Mouse (Mus musculus) heart, embryonic 12.5 days (tissue): Measurements from ENCODE around the gene 2610001J05Rik. TPM values are rescaled to one million over a fixed set of nuclear protein-coding genes. Genes with fewer than 3 reads are reported as not detected.
A peak's percentile ranks its signal among the peaks of the same experiment; 100 is the strongest.

Source experiments
- ATAC-seq: fragments of 200-750 bp; cut with Nextera tagmentation; 2 replicates; pipeline ENCODE4 v1.8.0; 2017; ENCODE audit warnings: moderate TSS enrichment, moderate library complexity; ENCODE audit not compliant: insufficient number of reproducible peaks, low FRiP score
- H3K27ac ChIP-seq: fragments of 300-500 bp; sonication (generic); 2 replicates; pipeline ENCODE4 v1.5.1; 2016; ENCODE audit warnings: mild to moderate bottlenecking, moderate library complexity; ENCODE audit not compliant: poor library complexity, severe bottlenecking
- H3K27me3 ChIP-seq: fragments of 300-500 bp; sonication (generic); replicated peaks from 2 replicates; pipeline ENCODE4 v1.6.1; 2016; ENCODE audit warnings: mild to moderate bottlenecking, moderate library complexity
- H3K36me3 ChIP-seq: fragments of 300-500 bp; sonication (generic); 2 replicates; pipeline ENCODE4 v1.6.1; 2016; ENCODE audit warnings: mild to moderate bottlenecking, moderate library complexity
- H3K4me1 ChIP-seq: fragments of 300-500 bp; sonication (generic); replicated peaks from 2 replicates; pipeline ENCODE4 v1.6.1; 2016; ENCODE audit warnings: mild to moderate bottlenecking
- H3K4me2 ChIP-seq: fragments of 300-500 bp; sonication (generic); 2 replicates; pipeline ENCODE4 v1.6.1; 2016; ENCODE audit warnings: mild to moderate bottlenecking, moderate library complexity
- H3K4me3 ChIP-seq: fragments of 300-500 bp; sonication (generic); 2 replicates; pipeline ENCODE4 v1.5.1; 2016; ENCODE audit warnings: mild to moderate bottlenecking
- H3K9ac ChIP-seq: fragments of 300-500 bp; sonication (generic); 2 replicates; pipeline ENCODE4 v1.6.1; 2016; ENCODE audit warnings: mild to moderate bottlenecking, moderate library complexity
- H3K9me3 ChIP-seq: fragments of 300-500 bp; sonication (generic); replicated peaks from 2 replicates; pipeline ENCODE4 v1.6.1; 2016; ENCODE audit warnings: mild to moderate bottlenecking, moderate library complexity
- WGBS: fragments of 180-500 bp; shearing (Covaris S2); methylation state at CpG from one replicate; pipeline ENCODE4 v1.1.7; 2016; 5-methylcytosine and 5-hydroxymethylcytosine counted together
- polyA plus RNA-seq: library from polyadenylated mRNA; unstranded; fragments of >200 nt; fragmentation: Nextera tagmentation; extraction: Ambion mirVana; gene quantifications from 2 replicates; pipeline ENCODE4 v1.2.1, GENCODE M21; 2016

2610001J05Rik gene
- 117 and 121 TPM in 2 replicates for polyA plus RNA-seq

DNA sequence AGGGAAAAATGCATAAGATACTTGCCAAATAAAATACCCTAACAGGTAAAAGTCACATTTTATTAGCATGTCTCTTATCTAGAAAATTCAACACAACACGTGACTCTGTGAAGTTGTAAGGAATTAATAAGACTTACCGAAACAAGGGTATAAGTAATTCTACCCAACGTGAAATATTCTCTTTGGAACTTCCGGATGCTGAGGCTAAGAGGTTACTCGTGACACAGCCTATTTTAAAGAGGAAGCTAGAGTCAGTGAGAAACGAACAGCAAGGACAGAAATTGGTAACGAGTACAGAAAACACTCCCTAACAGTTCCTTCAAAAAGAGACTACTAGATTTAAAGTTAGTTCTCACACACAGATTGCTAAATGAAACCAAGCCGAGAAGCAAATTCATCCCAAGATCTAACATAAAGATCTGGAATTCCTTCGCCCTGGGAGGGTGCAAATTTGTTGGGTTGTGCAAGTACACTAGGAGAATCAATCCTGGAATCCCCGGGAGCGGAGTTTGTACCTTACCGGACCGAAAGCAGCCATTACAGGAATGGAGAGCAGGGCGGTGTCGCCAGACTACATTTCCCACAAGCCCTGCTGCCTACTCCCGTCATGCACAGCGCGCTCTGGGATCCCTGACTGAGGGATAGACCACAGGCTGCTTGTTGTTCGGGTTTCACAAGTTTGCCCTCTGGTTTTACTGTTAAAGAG lies at the start of gene 2610001J05Rik:
Gene 2610001J05Rik, minus strand, starts transcription at position 600 of the 706 bp plus-strand sequence.
- Histone ChIP-seq H3K4me3 (peak within 1 kb of the TSS; percentile 63), H3K4me1 (peaks cover 7% of the 10 kb centered on the region), H3K9me3 (no peaks in the 10 kb centered on the region), H3K9ac (peak within 1 kb of the TSS; percentile 80), H3K27me3 (no peaks in the 10 kb centered on the region), H3K36me3 (peaks cover 13% of the 10 kb centered on the region), H3K27ac (peak within 1 kb of the TSS; percentile 90), H3K4me2 (peak within 1 kb of the TSS; percentile 70)
- WGBS, result 2% methylated on average over 19 of the region's 19 CpGs
- ATAC-seq, result peak; percentile 100

DNA sequence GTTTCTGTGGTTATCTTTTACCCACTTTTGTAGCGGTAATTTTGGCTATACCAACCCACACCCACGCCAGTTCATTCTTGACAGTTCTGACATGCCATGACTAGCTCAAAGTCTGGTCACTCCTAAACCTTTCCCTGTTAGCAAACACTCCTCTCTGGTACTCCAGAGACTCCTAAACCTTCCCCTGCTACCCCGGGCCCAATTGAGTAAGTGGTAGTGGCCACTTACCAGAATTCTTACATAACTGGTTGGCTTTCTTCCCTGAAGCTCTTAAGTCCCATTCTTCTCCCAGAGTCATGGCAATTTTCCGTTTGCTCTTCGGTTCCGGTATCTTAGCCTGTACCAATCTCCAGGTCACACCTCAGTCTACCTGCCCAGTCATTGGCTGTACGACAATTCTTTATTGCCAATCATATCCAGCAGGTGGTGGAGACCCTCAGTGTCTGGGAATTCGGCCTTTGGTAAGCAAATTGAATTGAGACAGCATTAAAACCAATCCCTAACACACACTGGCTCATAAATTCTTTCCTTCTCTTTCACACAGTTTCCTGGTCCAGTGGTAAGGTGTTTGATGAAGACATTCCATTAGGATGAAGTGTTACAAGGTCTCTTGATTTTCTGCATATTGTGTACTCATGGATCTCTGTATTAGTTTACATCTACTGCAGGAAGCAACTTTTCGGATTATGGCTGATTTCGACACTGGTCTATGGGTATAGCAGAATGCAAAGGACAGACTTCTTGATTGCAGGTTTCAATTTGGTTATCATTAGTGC lies 38.6 kb upstream of the 2610001J05Rik start:
- Histone ChIP-seq H3K4me1 (no peaks in the 10 kb centered on the region), H3K27me3 (no peaks in the 10 kb centered on the region), H3K27ac (no peak overlapping the region), H3K9ac (no peak overlapping the region), H3K4me3 (no peak overlapping the region), H3K36me3 (no peaks in the 10 kb centered on the region), H3K4me2 (no peak overlapping the region), H3K9me3 (no peaks in the 10 kb centered on the region)
- 81% methylated on average over 10 of the region's 10 CpGs for WGBS
- ATAC-seq, result no peak

DNA sequence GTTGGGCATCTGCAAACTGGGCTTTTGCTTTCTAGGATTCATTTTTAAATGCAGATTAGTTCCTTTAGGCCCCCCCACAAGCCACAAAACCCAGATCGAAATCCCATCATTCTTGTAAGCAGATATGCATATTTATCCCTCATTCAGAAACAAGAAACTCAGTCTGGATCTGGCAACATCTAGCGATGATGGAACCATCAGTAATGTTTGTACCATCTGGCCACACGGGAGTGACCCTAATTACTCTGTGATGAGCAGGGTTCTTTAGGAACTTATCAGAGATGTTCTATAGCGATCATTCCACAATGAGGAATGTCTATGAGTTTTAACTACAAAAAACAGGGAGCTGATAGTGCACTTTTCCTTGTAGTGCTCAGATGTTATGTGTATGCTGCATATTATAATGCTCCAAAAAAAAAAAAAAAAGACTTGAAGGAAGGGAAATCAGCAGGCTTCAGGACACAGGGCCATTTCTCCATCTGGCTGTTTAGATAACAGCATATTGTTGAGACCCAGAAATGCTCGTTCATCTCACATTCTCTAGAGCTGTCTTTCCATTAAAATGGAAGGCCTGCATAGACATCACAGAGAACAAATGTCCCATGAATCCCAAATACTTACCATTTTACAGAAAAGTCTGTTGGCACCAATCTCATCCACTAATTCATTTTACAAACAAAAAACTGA lies 31.8 kb upstream of the 2610001J05Rik start:
- Histone ChIP-seq H3K4me2 (no peak overlapping the region), H3K36me3 (no peaks in the 10 kb centered on the region), H3K27me3 (no peaks in the 10 kb centered on the region), H3K27ac (no peak overlapping the region), H3K4me3 (no peak overlapping the region), H3K4me1 (no peaks in the 10 kb centered on the region), H3K9ac (no peak overlapping the region), H3K9me3 (no peaks in the 10 kb centered on the region)
- ATAC-seq, result no peak
- WGBS, result 75% methylated on average over 5 of the region's 5 CpGs

DNA sequence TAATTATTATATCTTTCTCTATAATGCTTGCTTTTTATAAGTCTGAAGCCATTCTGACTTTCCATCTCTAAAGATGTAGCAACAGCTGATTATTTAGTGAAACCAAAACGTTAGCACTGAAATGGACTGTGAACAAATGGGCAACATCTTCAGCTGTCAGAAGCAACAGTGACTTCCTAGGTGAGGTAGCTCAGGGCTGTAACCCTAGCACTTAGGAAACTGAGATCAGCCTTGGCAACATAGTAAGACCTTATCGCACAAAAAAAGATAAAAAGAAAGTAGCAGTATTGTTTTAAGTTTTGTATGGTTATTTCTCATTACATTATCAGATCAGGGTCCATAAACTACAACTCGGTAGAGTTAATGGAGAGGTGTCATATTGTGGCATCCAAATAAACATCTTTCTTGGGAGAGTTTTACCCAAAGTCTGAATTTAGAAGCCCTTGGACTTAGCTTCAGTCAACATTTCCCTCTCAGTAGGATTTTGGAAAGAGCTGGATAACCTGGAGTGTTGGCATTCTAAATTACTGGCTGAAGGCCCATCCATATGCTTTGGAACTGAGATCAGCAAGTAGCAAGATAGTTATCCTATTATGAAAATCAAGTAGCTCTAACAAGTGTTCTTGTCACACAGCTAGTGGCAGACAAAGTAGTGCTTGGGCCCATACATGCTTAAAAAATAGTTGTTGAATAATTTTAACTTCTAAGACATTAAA lies 13.7 kb upstream of the 2610001J05Rik start:
- Histone ChIP-seq H3K36me3 (peaks cover 7% of the 10 kb centered on the region), H3K9ac (no peak overlapping the region), H3K4me3 (no peak overlapping the region), H3K9me3 (peaks cover 5% of the 10 kb centered on the region), H3K27ac (no peak overlapping the region), H3K4me1 (no peaks in the 10 kb centered on the region), H3K27me3 (no peaks in the 10 kb centered on the region), H3K4me2 (no peak overlapping the region)
- no peak for ATAC-seq
- WGBS, result 69% methylated on average over 3 of the region's 3 CpGs

DNA sequence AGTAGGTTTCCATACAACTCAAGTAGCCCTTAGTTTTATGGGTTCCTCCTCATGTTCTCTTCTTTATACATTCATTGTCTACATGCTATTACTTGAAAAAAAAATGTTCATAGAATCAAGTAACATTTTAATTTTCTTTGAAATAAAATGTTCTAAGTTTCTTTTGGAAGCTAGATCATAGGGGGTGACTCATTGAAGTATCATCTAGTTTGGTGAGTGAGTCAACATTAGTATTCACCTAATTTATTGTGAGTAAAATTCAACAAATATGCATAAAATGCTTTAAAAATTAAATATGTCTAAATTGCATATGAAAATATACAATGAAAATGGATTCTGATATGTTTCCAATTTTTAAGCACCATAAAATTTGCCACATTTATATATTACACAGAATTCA lies 11.6 kb upstream of the 2610001J05Rik start:
- H3K9ac ChIP-seq, result no peak overlapping the region

DNA sequence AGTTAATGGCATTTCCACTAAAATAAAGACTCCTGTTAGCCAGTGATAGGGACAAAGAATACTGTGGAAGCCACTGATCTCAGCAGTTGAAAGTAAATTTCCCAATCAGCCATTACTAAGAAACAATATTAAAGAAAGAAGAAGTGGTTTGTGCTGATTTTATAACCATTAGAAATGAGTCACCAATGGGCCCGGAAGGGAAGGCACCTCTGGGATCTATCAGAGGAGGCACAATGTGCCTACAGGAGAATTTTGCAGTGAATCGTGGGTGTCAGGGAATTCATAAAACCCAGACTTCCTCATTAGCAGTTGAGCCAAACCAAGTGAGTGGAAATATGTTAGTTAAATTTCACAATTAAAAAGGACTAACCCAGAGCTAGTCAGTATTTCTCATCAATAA lies 2.6 kb upstream of the 2610001J05Rik start:
- no peak for ATAC-seq
- Histone ChIP-seq H3K9ac (no peak overlapping the region), H3K36me3 (0 out of 2 replicates have a peak, but pooled peaks cover 2% of the 10 kb centered on the region), H3K27me3 (no peaks in the 10 kb centered on the region), H3K27ac (no peak overlapping the region), H3K4me2 (no peak overlapping the region), H3K4me3 (no peak overlapping the region), H3K9me3 (no peaks in the 10 kb centered on the region), H3K4me1 (peaks cover 7% of the 10 kb centered on the region)
- 79% methylated on average over 2 of the region's 2 CpGs for WGBS

More for the DNA sequence above, 11.6 kb upstream of the 2610001J05Rik start:
- no peak overlapping the region for H3K4me3 ChIP-seq
- H3K4me1 ChIP-seq, result no peaks in the 10 kb centered on the region
- peaks cover 5% of the 10 kb centered on the region for H3K9me3 ChIP-seq
- H3K36me3 ChIP-seq, result peaks cover 7% of the 10 kb centered on the region
- no peaks in the 10 kb centered on the region for H3K27me3 ChIP-seq
- no peak overlapping the region for H3K4me2 ChIP-seq
- no peak overlapping the region for H3K27ac ChIP-seq
- ATAC-seq, result no peak

DNA sequence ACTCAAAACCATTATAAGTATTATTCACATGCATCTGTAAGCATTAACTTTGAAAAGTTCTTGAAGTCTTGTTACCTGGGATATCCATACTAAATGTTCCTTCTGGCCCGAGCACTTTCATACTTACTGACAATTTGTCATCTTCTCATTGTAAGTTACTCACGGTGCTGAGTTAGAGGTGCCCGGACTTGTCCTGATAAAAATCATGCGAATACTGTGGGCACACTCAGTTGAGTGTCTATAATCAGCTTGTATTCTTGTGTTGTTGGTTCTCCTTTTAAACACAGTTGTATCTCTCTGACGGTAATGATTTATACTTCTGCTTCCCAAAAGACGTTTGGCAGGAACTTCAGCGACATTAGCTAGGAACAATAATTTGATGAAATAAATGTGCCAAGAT lies 758 bp upstream of the 2610001J05Rik start:
- no peak overlapping the region for H3K27ac ChIP-seq
- H3K9me3 ChIP-seq, result no peaks in the 10 kb centered on the region
- H3K4me2 ChIP-seq, result peak overlapping the region; percentile 39; the same call in 1 of the 2 replicates
- no peak for ATAC-seq
- H3K9ac ChIP-seq, result no peak overlapping the region
- H3K4me1 ChIP-seq, result peaks cover 7% of the 10 kb centered on the region
- no peaks in the 10 kb centered on the region for H3K27me3 ChIP-seq
- H3K4me3 ChIP-seq, result no peak overlapping the region
- WGBS, result 72% methylated on average over 7 of the region's 7 CpGs
- peaks cover 13% of the 10 kb centered on the region for H3K36me3 ChIP-seq

DNA sequence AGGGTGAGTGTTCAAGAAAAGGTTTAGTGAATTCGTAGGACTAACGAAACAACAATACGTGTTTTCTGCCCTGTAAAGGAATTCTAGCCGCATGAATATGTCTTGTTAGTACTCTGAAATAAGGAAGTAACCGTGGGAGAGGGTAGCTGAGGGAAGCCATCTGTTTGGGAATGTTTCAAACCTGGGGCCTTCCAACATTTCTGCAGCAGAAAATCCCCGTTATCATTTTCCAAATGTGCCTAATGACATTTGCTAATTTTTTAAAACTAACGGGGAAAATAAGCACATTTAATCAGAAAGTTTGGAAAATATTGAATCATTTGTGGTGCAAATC lies 274 bp upstream of the 2610001J05Rik start:
- Histone ChIP-seq H3K4me3 (peak overlapping the region; percentile 63), H3K27me3 (no peaks in the 10 kb centered on the region), H3K36me3 (peaks cover 13% of the 10 kb centered on the region), H3K4me1 (peaks cover 7% of the 10 kb centered on the region), H3K9me3 (no peaks in the 10 kb centered on the region), H3K27ac (peak overlapping the region; percentile 90), H3K9ac (peak overlapping the region; percentile 80), H3K4me2 (peak overlapping the region; percentile 60)
- 1% methylated on average over 7 of the region's 7 CpGs for WGBS
- ATAC-seq, result peak; percentile 67

DNA sequence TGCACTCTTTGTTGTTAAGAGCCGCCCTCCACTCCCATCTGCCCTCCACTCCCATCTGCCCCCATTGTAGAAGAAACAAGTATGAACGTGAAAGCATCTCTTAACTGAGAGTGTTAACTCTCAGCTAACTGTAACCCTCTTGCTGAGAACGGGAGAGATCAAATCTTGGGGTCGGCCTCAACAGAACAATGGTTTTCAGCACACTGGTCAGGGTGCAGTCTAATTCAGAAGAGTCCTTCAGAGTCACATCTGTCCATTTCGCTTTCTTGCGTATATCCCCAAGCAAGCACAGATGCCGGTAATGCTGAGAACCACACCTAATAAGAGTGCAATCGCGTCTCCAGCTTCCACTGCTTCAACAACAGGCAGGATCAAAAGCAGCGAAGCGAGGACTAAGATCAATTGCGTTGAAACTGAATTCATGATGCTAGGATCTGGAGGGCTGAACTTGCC lies 1.0 kb downstream of the 2610001J05Rik start:
- H3K36me3 ChIP-seq, result peaks cover 13% of the 10 kb centered on the region
- peaks cover 7% of the 10 kb centered on the region for H3K4me1 ChIP-seq
- peak overlapping the region; percentile 36 for H3K9ac ChIP-seq
- peak overlapping the region; percentile 1; the same call in 1 of the 2 replicates for H3K27ac ChIP-seq
- ATAC-seq, result no peak
- no peaks in the 10 kb centered on the region for H3K27me3 ChIP-seq
- H3K4me2 ChIP-seq, result peak overlapping the region; percentile 70
- H3K4me3 ChIP-seq, result peak overlapping the region; percentile 31
- no peaks in the 10 kb centered on the region for H3K9me3 ChIP-seq
- 51% methylated on average over 12 of the region's 12 CpGs for WGBS

DNA sequence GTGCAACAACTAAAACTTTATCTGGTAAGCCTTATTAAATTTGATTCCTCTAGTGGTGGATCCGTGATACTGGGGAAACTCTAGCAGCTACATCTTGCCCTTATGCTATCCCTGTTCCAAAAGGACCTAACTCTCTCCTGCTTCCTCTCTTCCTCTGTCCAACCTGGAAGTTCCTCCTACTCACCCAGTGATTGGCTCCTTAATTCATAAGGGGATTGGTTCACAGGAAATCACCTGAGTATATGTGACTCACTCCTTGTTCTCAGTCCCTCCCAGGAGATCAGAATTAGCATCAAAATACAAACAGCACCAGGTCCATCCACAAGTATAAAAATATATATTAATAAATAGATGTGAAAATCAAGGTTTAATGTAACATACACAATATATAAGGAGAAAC lies 10.7 kb downstream of the 2610001J05Rik start:
- Histone ChIP-seq H3K9me3 (no peaks in the 10 kb centered on the region), H3K4me2 (no peak overlapping the region), H3K4me3 (no peak overlapping the region), H3K36me3 (no peaks in the 10 kb centered on the region), H3K9ac (no peak overlapping the region), H3K4me1 (peaks cover 6% of the 10 kb centered on the region), H3K27me3 (no peaks in the 10 kb centered on the region), H3K27ac (peak overlapping the region; percentile 40)
- 53% methylated on average over 1 of the region's 1 CpGs for WGBS
- ATAC-seq, result no peak
